Mouse (Mus musculus) cerebellum, adult 2 months (tissue): ENCODE measurements around the gene Gm35315.
"Not testable (repeated sequence)": the region's sequence is repeated elsewhere in the genome, so short reads cannot be mapped to it uniquely, and the experiment has no call there.

Experiments used
- CTCF ChIP-seq: fragments of 200-500 bp; IDR thresholded peaks from 2 replicates; pipeline ENCODE4 v1.5.1; 2011; ENCODE audit warnings: low read depth, mild to moderate bottlenecking, control low read depth, low read length, moderate library complexity, borderline replicate concordance; ENCODE audit not compliant: insufficient read depth
- POLR2A ChIP-seq: fragments of 200-500 bp; IDR thresholded peaks from 2 replicates; pipeline ENCODE4 v1.6.1; 2011; ENCODE audit warnings: low read length, control low read depth, borderline replicate concordance; ENCODE audit not compliant: insufficient read depth

DNA sequence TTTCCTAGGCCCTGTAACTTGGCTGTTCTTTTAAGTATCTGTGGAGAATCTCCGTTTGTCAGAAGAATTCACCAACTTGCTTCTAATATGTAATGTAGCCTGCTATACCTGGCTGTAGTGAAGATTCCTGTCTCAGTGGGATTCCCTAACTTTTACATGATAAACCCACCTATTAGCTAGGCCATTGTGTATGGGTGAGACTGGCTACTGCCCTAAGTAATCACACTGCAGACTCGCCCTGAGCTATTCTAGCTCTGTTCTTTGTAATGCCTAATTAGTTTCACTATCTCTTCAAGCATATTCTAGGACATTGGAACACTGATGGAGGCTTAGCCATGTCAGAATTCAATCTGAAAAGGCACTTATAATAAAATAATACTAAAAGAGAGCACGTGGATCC is 28.2 kb upstream of the Gm35315 start:
- TF ChIP-seq CTCF, POLR2A: not testable (repeated sequence)
